Mouse (Mus musculus) CH12.LX (cell line): ENCODE measurements around the gene Arhgap44.

Source experiments
- CTCF ChIP-seq, 2 experiments: IDR thresholded peaks in 1 of 2; conservative IDR thresholded peaks in 1 of 2; 2 replicates each; pipeline ENCODE4 v1.5.1; 2011 to 2012; ENCODE audit warnings: low read depth in 2 of 2, low read length in 2 of 2, improper control_type of control experiment in 1 of 2, inconsistent platforms in 1 of 2, mild to moderate bottlenecking in 1 of 2, moderate library complexity in 1 of 2
- E2F4 ChIP-seq: IDR thresholded peaks from 2 replicates; pipeline ENCODE4 v1.6.1; 2011; ENCODE audit warnings: low read depth, low read length, improper control_type of control experiment; ENCODE audit not compliant: insufficient replicate concordance
- KAT2A ChIP-seq: IDR thresholded peaks from 2 replicates; pipeline ENCODE4 v1.6.1; 2012; ENCODE audit warnings: low read length, improper control_type of control experiment, inconsistent platforms; ENCODE audit not compliant: insufficient replicate concordance
- MAX ChIP-seq: IDR thresholded peaks from 2 replicates; pipeline ENCODE4 v1.6.1; 2011; ENCODE audit warnings: low read length, improper control_type of control experiment
- MAZ ChIP-seq: IDR thresholded peaks from 2 replicates; pipeline ENCODE4 v1.6.1; 2012; ENCODE audit warnings: low read depth, mild to moderate bottlenecking, inconsistent platforms, low read length, improper control_type of control experiment, moderate library complexity
- POLR2A ChIP-seq: IDR thresholded peaks from 2 replicates; pipeline ENCODE4 v1.6.1; 2011; ENCODE audit warnings: low read depth, mild to moderate bottlenecking, improper control_type of control experiment, low read length
- POLR2AphosphoS2 ChIP-seq: IDR thresholded peaks from 2 replicates; pipeline ENCODE4 v1.6.1; 2011; ENCODE audit warnings: low read depth, low read length, improper control_type of control experiment
- RAD21 ChIP-seq: IDR thresholded peaks from 2 replicates; pipeline ENCODE4 v1.6.1; 2011; ENCODE audit warnings: low read depth, mild to moderate bottlenecking, low read length, improper control_type of control experiment, moderate library complexity
- TCF12 ChIP-seq: IDR thresholded peaks from 2 replicates; pipeline ENCODE4 v1.6.1; 2014; ENCODE audit warnings: low read depth, mild to moderate bottlenecking, inconsistent platforms, low read length, improper control_type of control experiment
- ZMIZ1 ChIP-seq: IDR thresholded peaks from 2 replicates; pipeline ENCODE4 v1.6.1; 2012; ENCODE audit warnings: low read depth, mild to moderate bottlenecking, inconsistent platforms, low read length, improper control_type of control experiment

- TF ChIP-seq CTCF (conservative IDR thresholded peaks at IDR 0.05 in 1 of 2, IDR thresholded peaks at IDR 0.05 in 1 of 2; ENCODE audit: low read depth in 2 of 2, low read length in 2 of 2) (no peak), KAT2A (no peak), TCF12 (no peak), RAD21 (no peak), POLR2A (no peak), E2F4 (no peak), MAZ (no peak), MAX (no peak), POLR2AphosphoS2 (no peak), ZMIZ1 (no peak)
Observed at GRCm38 (mm10) chr11:65006047-65006446, 156.7 kb downstream of the Arhgap44 start.
